Mouse (Mus musculus) midbrain, embryonic 13.5 days (tissue): Measurements from ENCODE around the gene Chrna3. TPM values are rescaled to one million over a fixed set of nuclear protein-coding genes. Genes with fewer than 3 reads are reported as not detected.

Experiments
- ATAC-seq: fragments of 200-750 bp; cut with Nextera tagmentation; 2 replicates; pipeline ENCODE4 v1.8.0; 2017; ENCODE audit warnings: mild to moderate bottlenecking, moderate TSS enrichment, moderate library complexity
- H3K27ac ChIP-seq: fragments of 300-500 bp; sonication (generic); 2 replicates; pipeline ENCODE4 v1.5.1; 2015; ENCODE audit warnings: inconsistent platforms, mild to moderate bottlenecking, moderate library complexity
- H3K27me3 ChIP-seq: fragments of 300-500 bp; sonication (generic); 2 replicates; pipeline ENCODE4 v1.6.1; 2015; ENCODE audit warnings: mild to moderate bottlenecking, inconsistent platforms
- H3K36me3 ChIP-seq: fragments of 300-500 bp; sonication (generic); 2 replicates; pipeline ENCODE4 v1.6.1; 2015; ENCODE audit warnings: mild to moderate bottlenecking, inconsistent platforms
- H3K4me1 ChIP-seq: fragments of 300-500 bp; sonication (generic); replicated peaks from 2 replicates; pipeline ENCODE4 v1.6.1; 2015; ENCODE audit warnings: inconsistent platforms
- H3K4me2 ChIP-seq: fragments of 300-500 bp; sonication (generic); replicated peaks from 2 replicates; pipeline ENCODE4 v1.6.1; 2015; ENCODE audit warnings: moderate library complexity, mild to moderate bottlenecking, inconsistent platforms
- H3K4me3 ChIP-seq: fragments of 300-500 bp; sonication (generic); replicated peaks from 2 replicates; pipeline ENCODE4 v1.5.1; 2015; ENCODE audit warnings: mild to moderate bottlenecking, inconsistent platforms
- H3K9ac ChIP-seq: fragments of 300-500 bp; sonication (generic); replicated peaks from 2 replicates; pipeline ENCODE4 v1.6.1; 2015; ENCODE audit warnings: mild to moderate bottlenecking, inconsistent platforms
- H3K9me3 ChIP-seq: fragments of 300-500 bp; sonication (generic); 2 replicates; pipeline ENCODE4 v1.6.1; 2016; ENCODE audit warnings: mild to moderate bottlenecking, inconsistent platforms
- WGBS: fragments of 180-500 bp; shearing (Covaris S2); methylation state at CpG from one replicate; pipeline ENCODE4 v1.1.7; 2015; 5-methylcytosine and 5-hydroxymethylcytosine counted together
- polyA plus RNA-seq: library from polyadenylated mRNA; unstranded; fragments of >200 nt; fragmentation: Nextera tagmentation; extraction: Ambion mirVana; gene quantifications from 2 replicates; pipeline ENCODE4 v1.2.1, GENCODE M21; 2015

The Chrna3 gene
- polyA plus RNA-seq = 10.6 and 11.5 TPM in 2 replicates

GRCm38 (mm10) chr9:55026275-55026663, at the start of gene Chrna3:
Gene Chrna3, minus strand, starts transcription at chr9:55026562.
- peak within 1 kb of the TSS; percentile 56 for H3K4me3 ChIP-seq
- H3K27ac ChIP-seq = peak within 1 kb of the TSS; percentile 35
- H3K9ac ChIP-seq = peak within 1 kb of the TSS; percentile 73
- H3K27me3 ChIP-seq = peaks cover 45% of the 10 kb centered on the region
- no peaks in the 10 kb centered on the region for H3K9me3 ChIP-seq
- H3K4me2 ChIP-seq = peak within 1 kb of the TSS; percentile 78
- H3K36me3 ChIP-seq = peaks cover 5% of the 10 kb centered on the region; the same call in 1 of the 2 replicates
- H3K4me1 ChIP-seq = peaks cover 32% of the 10 kb centered on the region
- under 1% methylated on average over 33 of the region's 39 CpGs for WGBS
- peak; percentile 70 for ATAC-seq

GRCm38 (mm10) chr9:55067965-55068265, 41.6 kb upstream of the Chrna3 start:
- 23% methylated on average over 5 of the region's 5 CpGs for WGBS
- Histone ChIP-seq H3K4me2 (peak overlapping the region; percentile 25), H3K27me3 (no peaks in the 10 kb centered on the region; the same call in 1 of the 2 replicates), H3K27ac (peak overlapping the region; percentile 51), H3K9me3 (no peaks in the 10 kb centered on the region), H3K36me3 (no peaks in the 10 kb centered on the region), H3K9ac (no peak overlapping the region), H3K4me1 (peaks cover 25% of the 10 kb centered on the region), H3K4me3 (no peak overlapping the region)
- no peak; the same call in 1 of the 2 replicates for ATAC-seq

GRCm38 (mm10) chr9:55067260-55067964, 41.0 kb upstream of the Chrna3 start:
- peaks cover 2% of the 10 kb centered on the region; the same call in 1 of the 2 replicates for H3K27me3 ChIP-seq
- peak overlapping the region; percentile 25 for H3K4me2 ChIP-seq
- ATAC-seq = peak; percentile 92
- H3K4me3 ChIP-seq = no peak overlapping the region
- H3K9ac ChIP-seq = no peak overlapping the region
- peaks cover 25% of the 10 kb centered on the region for H3K4me1 ChIP-seq
- H3K36me3 ChIP-seq = no peaks in the 10 kb centered on the region
- WGBS = 8% methylated on average over 8 of the region's 8 CpGs
- no peaks in the 10 kb centered on the region for H3K9me3 ChIP-seq
- H3K27ac ChIP-seq = peak overlapping the region; percentile 51; the same call in 1 of the 2 replicates

GRCm38 (mm10) chr9:55065241-55065640, 38.9 kb upstream of the Chrna3 start:
- no peak for ATAC-seq

GRCm38 (mm10) chr9:55058067-55058466, 31.7 kb upstream of the Chrna3 start:
- WGBS = 92% methylated on average over 4 of the region's 4 CpGs
- ATAC-seq = no peak
- Histone ChIP-seq H3K36me3 (no peaks in the 10 kb centered on the region), H3K9me3 (no peaks in the 10 kb centered on the region), H3K4me3 (no peak overlapping the region), H3K4me1 (no peaks in the 10 kb centered on the region), H3K27ac (no peak overlapping the region), H3K27me3 (peaks cover 8% of the 10 kb centered on the region), H3K4me2 (no peak overlapping the region), H3K9ac (no peak overlapping the region)

More at GRCm38 (mm10) chr9:55065241-55065640, 38.9 kb upstream of the Chrna3 start:
- no peak overlapping the region for H3K27ac ChIP-seq
- H3K9ac ChIP-seq = no peak overlapping the region
- no peaks in the 10 kb centered on the region for H3K9me3 ChIP-seq
- no peak overlapping the region for H3K4me2 ChIP-seq
- H3K4me1 ChIP-seq = peaks cover 25% of the 10 kb centered on the region
- peaks cover 8% of the 10 kb centered on the region for H3K27me3 ChIP-seq
- H3K4me3 ChIP-seq = no peak overlapping the region
- 91% methylated on average over 9 of the region's 9 CpGs for WGBS
- H3K36me3 ChIP-seq = no peaks in the 10 kb centered on the region

GRCm38 (mm10) chr9:55055386-55055930, 29.1 kb upstream of the Chrna3 start:
- H3K27me3 ChIP-seq = no peaks in the 10 kb centered on the region; the same call in 1 of the 2 replicates
- no peaks in the 10 kb centered on the region for H3K4me1 ChIP-seq
- no peak overlapping the region for H3K4me2 ChIP-seq
- no peak for ATAC-seq
- 79% methylated on average over 2 of the region's 2 CpGs for WGBS
- no peak overlapping the region for H3K27ac ChIP-seq
- no peak overlapping the region for H3K9ac ChIP-seq
- H3K4me3 ChIP-seq = no peak overlapping the region
- H3K9me3 ChIP-seq = no peaks in the 10 kb centered on the region
- no peaks in the 10 kb centered on the region for H3K36me3 ChIP-seq

GRCm38 (mm10) chr9:55048211-55048880, 22.0 kb upstream of the Chrna3 start, which contains the start of gene Chrnb4:
Gene Chrnb4, minus strand, starts transcription at chr9:55048779.
- Histone ChIP-seq H3K4me2 (peak within 1 kb of the TSS; percentile 72), H3K9ac (peak within 1 kb of the TSS; percentile 58), H3K36me3 (no peaks in the 10 kb centered on the region), H3K27ac (no peak within 1 kb of the TSS), H3K27me3 (peaks cover 8% of the 10 kb centered on the region), H3K9me3 (no peaks in the 10 kb centered on the region), H3K4me3 (peak within 1 kb of the TSS; percentile 46), H3K4me1 (peaks cover 18% of the 10 kb centered on the region)
- WGBS = under 1% methylated on average over 23 of the region's 23 CpGs
- peak; percentile 69 for ATAC-seq

- H3K27ac ChIP-seq = no peak overlapping the region
Measured at GRCm38 (mm10) chr9:55046764-55047163, 20.4 kb upstream of the Chrna3 start.

GRCm38 (mm10) chr9:55045001-55045400, 18.6 kb upstream of the Chrna3 start:
- Histone ChIP-seq H3K9me3 (no peaks in the 10 kb centered on the region), H3K9ac (no peak overlapping the region), H3K27ac (no peak overlapping the region), H3K36me3 (no peaks in the 10 kb centered on the region), H3K4me2 (no peak overlapping the region), H3K4me3 (no peak overlapping the region), H3K27me3 (peaks cover 11% of the 10 kb centered on the region), H3K4me1 (peaks cover 22% of the 10 kb centered on the region)
- 86% methylated on average over 2 of the region's 2 CpGs for WGBS
- ATAC-seq = no peak

More at GRCm38 (mm10) chr9:55046764-55047163, 20.4 kb upstream of the Chrna3 start:
- H3K9me3 ChIP-seq = no peaks in the 10 kb centered on the region
- H3K36me3 ChIP-seq = no peaks in the 10 kb centered on the region
- H3K9ac ChIP-seq = no peak overlapping the region
- ATAC-seq = no peak
- H3K27me3 ChIP-seq = peaks cover 11% of the 10 kb centered on the region
- WGBS = 1% methylated on average over 3 of the region's 3 CpGs
- no peak overlapping the region for H3K4me3 ChIP-seq
- H3K4me1 ChIP-seq = peaks cover 18% of the 10 kb centered on the region
- no peak overlapping the region for H3K4me2 ChIP-seq

GRCm38 (mm10) chr9:55043688-55044087, 17.3 kb upstream of the Chrna3 start:
- no peak overlapping the region for H3K27ac ChIP-seq
- H3K27me3 ChIP-seq = peaks cover 6% of the 10 kb centered on the region; the same call in 1 of the 2 replicates
- no peak overlapping the region for H3K9ac ChIP-seq
- H3K4me1 ChIP-seq = peaks cover 21% of the 10 kb centered on the region
- no peak overlapping the region for H3K4me3 ChIP-seq
- H3K9me3 ChIP-seq = no peaks in the 10 kb centered on the region
- WGBS = 6% methylated on average over 8 of the region's 8 CpGs
- H3K4me2 ChIP-seq = no peak overlapping the region
- H3K36me3 ChIP-seq = no peaks in the 10 kb centered on the region
- ATAC-seq = no peak

GRCm38 (mm10) chr9:55041389-55041788, 15.0 kb upstream of the Chrna3 start:
- Histone ChIP-seq H3K9ac (no peak overlapping the region), H3K4me3 (no peak overlapping the region), H3K4me1 (peaks cover 12% of the 10 kb centered on the region; the same call in 1 of the 2 replicates), H3K4me2 (no peak overlapping the region), H3K27ac (no peak overlapping the region), H3K36me3 (no peaks in the 10 kb centered on the region), H3K27me3 (0 out of 2 replicates have a peak, but pooled peaks cover 3% of the 10 kb centered on the region), H3K9me3 (no peaks in the 10 kb centered on the region)
- WGBS = 56% methylated on average over 2 of the region's 2 CpGs
- ATAC-seq = no peak

- 70% methylated on average over 5 of the region's 5 CpGs for whole genome bisulfite sequencing
- H3K4me1 ChIP-seq = peaks cover 12% of the 10 kb centered on the region; the same call in 1 of the 2 replicates
- no peak overlapping the region for H3K4me2 ChIP-seq
- H3K27ac ChIP-seq = no peak overlapping the region; the same call in 1 of the 2 replicates
- no peak overlapping the region for H3K9ac ChIP-seq
- no peak overlapping the region for H3K4me3 ChIP-seq
- no peaks in the 10 kb centered on the region for H3K36me3 ChIP-seq
- H3K27me3 ChIP-seq = 0 out of 2 replicates have a peak, but pooled peaks cover 3% of the 10 kb centered on the region
- H3K9me3 ChIP-seq = no peaks in the 10 kb centered on the region
- ATAC-seq = no peak; the same call in 1 of the 2 replicates
Measured at GRCm38 (mm10) chr9:55039983-55040382, 13.6 kb upstream of the Chrna3 start.
